ENCODE assay signal across 34 mouse cellular contexts in the genomic region with DNA sequence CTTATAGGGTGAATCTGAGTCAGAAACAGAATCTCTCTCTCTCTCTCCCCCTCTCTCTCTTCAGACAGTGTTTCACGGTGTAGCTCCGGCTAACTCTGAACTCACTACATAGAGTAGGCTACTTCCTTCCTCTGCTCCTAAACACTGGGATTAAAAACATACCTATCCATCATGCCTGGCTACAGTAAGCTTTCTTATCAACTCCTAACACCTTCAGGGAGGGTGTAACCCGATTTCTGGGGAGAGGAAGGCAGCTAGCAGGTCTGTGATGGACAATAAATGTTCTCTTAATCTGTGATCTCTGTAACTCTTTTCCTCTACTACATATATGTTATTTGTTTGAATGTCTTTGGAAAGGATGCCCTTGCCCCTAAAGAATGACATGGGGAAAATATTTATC. TPM values are rescaled to one million over a fixed set of nuclear protein-coding genes. Genes with fewer than 3 reads are reported as not detected.
DNase-seq lines count a peak whose midpoint lies in the region; ATAC-seq and TF ChIP-seq lines count a peak whose summit lies in the region.
"Had no signal": no experiment of that assay in that cellular context is flagged by ENCODE, and none has a peak within 500 bp of the region (broad histone marks: within the 10 kb centered on the region; RNA-seq: fewer than 3 reads in every experiment).

No protein-coding gene starts in this region.

- peak; percentile 83 for TF ChIP-seq EP300 in MEL (IDR thresholded peaks at IDR 0.05; ENCODE audit: low read depth in 1 of 2, low read length in 2 of 2)

- WGBS in liver, embryonic 15.5 days (ENCODE audit: insufficient replicate concordance) = 30% methylated on average over 3 of the region's 3 CpGs
- WGBS in cerebellum, adult 2 months = 81% methylated on average over 3 of the region's 3 CpGs

- TF ChIP-seq CTCF in MEL (IDR thresholded peaks at IDR 0.05 in 2 of 3, conservative IDR thresholded peaks at IDR 0.05 in 1 of 3; ENCODE audit: control insufficient read depth in 1 of 3, insufficient read depth in 1 of 3, low read depth in 2 of 3, low read length in 3 of 3, poor library complexity in 1 of 3, severe bottlenecking in 1 of 3) = no peak
- TF ChIP-seq CTCF in cerebellum, adult 2 months (IDR thresholded peaks at IDR 0.05; ENCODE audit: borderline replicate concordance, insufficient read depth, low read depth, low read length) = no peak

- H3K27ac ChIP-seq in MEL (ENCODE audit: control insufficient read depth, low read depth, low read length) = peak overlapping the region; percentile 96
- peak overlapping the region; percentile 97 for H3K27ac ChIP-seq in liver, embryonic 15.5 days (replicated peaks)
- no peak overlapping the region for H3K27ac ChIP-seq in cerebellum, adult 2 months (ENCODE audit: insufficient read depth, low read length)
- H3K27ac ChIP-seq: hindbrain, embryonic 10.5 days; hindbrain, embryonic 15.5 days; kidney, embryonic 15.5 days; left cerebral cortex, adult 2 months; limb, embryonic 13.5 days; midbrain, embryonic 12.5 days; neural tube, embryonic 13.5 days had no signal

- no peaks in the 10 kb centered on the region for H3K9me3 ChIP-seq in MEL (replicated peaks; ENCODE audit: insufficient read depth, low read length)
- H3K9me3 ChIP-seq in liver, embryonic 15.5 days (replicated peaks) = no peaks in the 10 kb centered on the region
- H3K9me3 ChIP-seq: hindbrain, embryonic 10.5 days; hindbrain, embryonic 15.5 days; kidney, embryonic 15.5 days; limb, embryonic 13.5 days; midbrain, embryonic 12.5 days; neural tube, embryonic 13.5 days had no signal

- no peak overlapping the region for H3K4me3 ChIP-seq in MEL (ENCODE audit: control insufficient read depth in 1 of 2, insufficient read depth in 1 of 2, low read depth in 2 of 2, low read length in 2 of 2)
- peak overlapping the region; percentile 72; the same call in 1 of the 2 replicates for H3K4me3 ChIP-seq in liver, embryonic 15.5 days (replicated peaks)
- H3K4me3 ChIP-seq in cerebellum, adult 2 months (replicated peaks; ENCODE audit: insufficient read depth, low read depth, low read length) = no peak overlapping the region
- H3K4me3 ChIP-seq: hindbrain, embryonic 10.5 days; hindbrain, embryonic 15.5 days; kidney, embryonic 15.5 days; left cerebral cortex, adult 2 months; limb, embryonic 13.5 days; midbrain, embryonic 12.5 days; neural tube, embryonic 13.5 days had no signal

- peak; percentile 64 for ATAC-seq in liver, embryonic 15.5 days (ENCODE audit: insufficient read depth)
- ATAC-seq: forebrain, embryonic 14.5 days; inflammation-experienced regulatory T-cells, adult 6 months had no signal

- DNase-seq in MEL (ENCODE audit: low read depth, low spot score) (peak; percentile 86), liver (peak; percentile 61)
- peak; percentile 66 for DNase-seq in c-Kit-positive CD71-positive TER-119-negative erythroid progenitor cells, embryonic 14.5 days (ENCODE audit: low read depth)
- no peak for DNase-seq in gastrocnemius, adult 8-10 months (ENCODE audit: low spot score in 2 of 2)
- no peak for DNase-seq in yolk sac, embryonic 10.5 days (ENCODE audit: low spot score)
- no peak for DNase-seq in cerebellum, adult 2 months
- no peak for DNase-seq in lung, postnatal 25 days (ENCODE audit: low spot score)
- DNase-seq: adrenal gland, adult 2 months; cerebellum, adult 11-12 months; cerebellum, postnatal 14 days; gastrocnemius, postnatal 36 days; heart, postnatal 14 days; kidney, adult 11 months; kidney, postnatal 25 days; lung, adult 2 months; lung, postnatal 14 days; thymus, adult 2 months; thymus, postnatal 36 days had no signal

- no peak for TF ChIP-seq POLR2A in MEL (IDR thresholded peaks at IDR 0.05; ENCODE audit: control insufficient read depth in 1 of 2, insufficient read depth in 1 of 2, low read depth in 1 of 2, low read length in 2 of 2, poor library complexity in 1 of 2)
- no peak for TF ChIP-seq POLR2A in cerebellum, adult 2 months (IDR thresholded peaks at IDR 0.05; ENCODE audit: borderline replicate concordance, insufficient read depth, low read length)

- H3K27me3 ChIP-seq in MEL (ENCODE audit: control insufficient read depth in 1 of 2, insufficient read depth in 2 of 2, low read length in 2 of 2) = no peaks in the 10 kb centered on the region
- H3K27me3 ChIP-seq in liver, embryonic 15.5 days = no peaks in the 10 kb centered on the region
- no peaks in the 10 kb centered on the region for H3K27me3 ChIP-seq in cerebellum, adult 2 months (ENCODE audit: control insufficient read depth, insufficient read depth, low read length)
- H3K27me3 ChIP-seq: hindbrain, embryonic 15.5 days; kidney, embryonic 15.5 days; limb, embryonic 13.5 days; midbrain, embryonic 12.5 days; neural tube, embryonic 13.5 days had no signal

- peaks cover 26% of the 10 kb centered on the region for H3K79me2 ChIP-seq in MEL (ENCODE audit: control insufficient read depth, insufficient read depth, low read length, poor library complexity)

- H3K36me3 ChIP-seq in MEL (ENCODE audit: control insufficient read depth in 1 of 2, insufficient read depth in 2 of 2, low read length in 2 of 2) = peaks cover 18 to 45% of the 10 kb centered on the region in 2 experiments
- H3K36me3 ChIP-seq in liver, embryonic 15.5 days (replicated peaks) = peaks cover 25% of the 10 kb centered on the region

- H3K4me2 ChIP-seq in liver, embryonic 15.5 days = peak overlapping the region; percentile 73
- H3K4me2 ChIP-seq: hindbrain, embryonic 15.5 days; kidney, embryonic 15.5 days; limb, embryonic 13.5 days; midbrain, embryonic 12.5 days; neural tube, embryonic 13.5 days had no signal

- H3K9ac ChIP-seq in MEL (ENCODE audit: control insufficient read depth, low read depth, low read length, poor library complexity, severe bottlenecking) = no peak overlapping the region
- 0 out of 2 replicates have a peak overlapping the region, but pooled peaks have one; percentile 18 for H3K9ac ChIP-seq in liver, embryonic 15.5 days
- H3K9ac ChIP-seq: hindbrain, embryonic 15.5 days; kidney, embryonic 15.5 days; limb, embryonic 13.5 days; midbrain, embryonic 12.5 days; neural tube, embryonic 13.5 days had no signal

- peaks cover 12 to 27% of the 10 kb centered on the region in 2 experiments for H3K4me1 ChIP-seq in MEL (ENCODE audit: control insufficient read depth in 1 of 2, insufficient read depth in 2 of 2, low read length in 2 of 2)
- H3K4me1 ChIP-seq in liver, embryonic 15.5 days (replicated peaks) = peaks cover 75% of the 10 kb centered on the region
- H3K4me1 ChIP-seq in cerebellum, adult 2 months (ENCODE audit: control insufficient read depth, insufficient read depth, low read length) = peaks cover 8% of the 10 kb centered on the region

- TF ChIP-seq RAD21 in MEL (IDR thresholded peaks at IDR 0.05; ENCODE audit: low read depth, low read length) = no peak

TF ChIP-seq in MEL, 35 proteins besides CTCF, POLR2A, EP300 and RAD21:
- TF ChIP-seq JUND (IDR thresholded peaks at IDR 0.05; ENCODE audit: low read depth, low read length) (no peak), ETS1 (IDR thresholded peaks at IDR 0.05; ENCODE audit: low read depth, low read length) (peak; percentile 57; the same call in 1 of the 2 replicates), MAZ (IDR thresholded peaks at IDR 0.05; ENCODE audit: low read depth, low read length) (no peak), RCOR1 (IDR thresholded peaks at IDR 0.05; ENCODE audit: low read depth, low read length) (peak; percentile 30; the same call in 1 of the 2 replicates), MAX (IDR thresholded peaks at IDR 0.05; ENCODE audit: low read length) (no peak), SMC3 (IDR thresholded peaks at IDR 0.05; ENCODE audit: low read depth, low read length) (no peak), TCF12 (IDR thresholded peaks at IDR 0.05; ENCODE audit: low read depth, low read length) (peak; percentile 85), TAL1 (IDR thresholded peaks at IDR 0.05; ENCODE audit: low read length) (peak; percentile 98), KAT2A (conservative IDR thresholded peaks at IDR 0.05; ENCODE audit: low read depth, low read length) (no peak), ZKSCAN1 (IDR thresholded peaks at IDR 0.05; ENCODE audit: low read depth, low read length) (no peak), TBP (IDR thresholded peaks at IDR 0.05; ENCODE audit: low read depth, low read length) (0 out of 2 replicates have a peak, but pooled peaks have one; percentile 52), UBTF (IDR thresholded peaks at IDR 0.05; ENCODE audit: borderline replicate concordance, insufficient read depth, low read depth, low read length) (no peak), GATA1 (IDR thresholded peaks at IDR 0.05; ENCODE audit: low read depth, low read length) (peak; percentile 78)

RNA-seq across cellular contexts. Expression of a gene that starts 1.9 kb away (rescaled TPM):
- 401 and 419 TPM in 2 replicates for total RNA-seq in MEL (2012; rRNA removed)
- polyA plus RNA-seq in MEL (2012; ENCODE audit: insufficient read depth in 1 of 2, insufficient read length in 2 of 2, low read depth in 1 of 2, low replicate concordance in 2 of 2, missing spikeins in 1 of 2) = 100 to 1,000 TPM; 276 to 460 TPM
- 283 and 287 TPM in 2 replicates for polyA plus RNA-seq in liver, embryonic 15.5 days (2015; fragmentation: Nextera tagmentation; extraction: Ambion mirVana)
- total RNA-seq in gastrocnemius, adult 8-10 months (2022) = 100 to 1,000 TPM in 2 of 4 experiments, 10 to 100 TPM in 2; 48.9 to 134 (median 96.9) TPM
- 650 and 669 TPM in 2 replicates for polyA plus RNA-seq in cerebellum, adult 2 months (2012; rRNA removed)

RNA-seq across cellular contexts. Expression of a gene that starts 25.1 kb away (rescaled TPM):
- total RNA-seq in MEL (2012; rRNA removed) = 0.12 TPM in 1 of 2 replicates, not detected in the other
- polyA plus RNA-seq in MEL (2012; ENCODE audit: insufficient read depth in 1 of 2, insufficient read length in 2 of 2, low read depth in 1 of 2, low replicate concordance in 2 of 2, missing spikeins in 1 of 2) = under 1 TPM in 1 of 2 experiments, not detected in 1; 0.18 TPM
- 12.9 and 21.9 TPM in 2 replicates for polyA plus RNA-seq in liver, embryonic 15.5 days (2015; fragmentation: Nextera tagmentation; extraction: Ambion mirVana)
- under 1 TPM in 1 of 4 experiments, not detected in 3; 0.16 TPM for total RNA-seq in gastrocnemius, adult 8-10 months (2022)
- not detected in 2 replicates for polyA plus RNA-seq in cerebellum, adult 2 months (2012; rRNA removed)
- total RNA-seq: gastrocnemius, postnatal 36 days; heart, adult 8-10 months; heart, postnatal 14 days; layer of hippocampus, adult 18-20 months; layer of hippocampus, postnatal 14 days; left cerebral cortex, adult 2 months; left cerebral cortex, postnatal 36 days; megakaryocyte, adult 5-6 weeks had no signal
- polyA plus RNA-seq: cortical plate, adult 2 months had no signal

Comparison
In these comparisons a context has a peak if more than half of its experiments do, and no peak if none do; other contexts are left out.
1. DNase-seq: peak in MEL (single experiment), c-Kit-positive CD71-positive TER-119-negative erythroid progenitor cells, embryonic 14.5 days (single experiment) and liver (single experiment); none in gastrocnemius, adult 8-10 months (0 of 2), yolk sac, embryonic 10.5 days (single experiment), cerebellum, adult 2 months (0 of 2) and lung, postnatal 25 days (single experiment).
2. RNA of a gene that starts 25.1 kb away (polyA plus RNA-seq): 12.9 to 21.9 TPM in liver, embryonic 15.5 days; 0.18 TPM in MEL and not detected in cerebellum, adult 2 months; every median in the first group is over 10 times any median in the second.